Mouse (Mus musculus) E14TG2a.4 (cell line): ENCODE data around the gene Esp24.

Experiments used
- CTCF ChIP-seq: conservative IDR thresholded peaks from 2 replicates; pipeline ENCODE4 v1.5.1; 2014; ENCODE audit warnings: low read length
- POU5F1 ChIP-seq: IDR thresholded peaks from 2 replicates; pipeline ENCODE4 v1.6.1; 2014; ENCODE audit warnings: low read length, borderline replicate concordance

GRCm38 (mm10) chr17:39076937-39077336, 40.4 kb downstream of the Esp24 start, which contains the start of gene Esp23:
- no peak for TF ChIP-seq CTCF
- no peak for TF ChIP-seq POU5F1
